Mouse (Mus musculus) kidney, embryonic 14.5 days (tissue): ENCODE measurements at regions not wholly inside any gene's neighbourhood (a gene's known extent, or its start where the extent isn't known, plus 50 kb on each side); places are given as distances from the start of the nearest gene placed in this dataset.

Experiments used
- ATAC-seq: fragments of 200-750 bp; cut with Nextera tagmentation; 2 replicates; pipeline ENCODE4 v1.8.0; 2017; ENCODE audit warnings: moderate number of reproducible peaks, mild to moderate bottlenecking, moderate TSS enrichment, moderate library complexity; ENCODE audit not compliant: low FRiP score, low TSS enrichment
- H3K27ac ChIP-seq: fragments of 300-500 bp; sonication (generic); 2 replicates; pipeline ENCODE4 v1.5.1; 2014; ENCODE audit warnings: low read depth, mild to moderate bottlenecking, low read length, moderate library complexity, mixed read lengths
- H3K27me3 ChIP-seq: fragments of 300-500 bp; sonication (generic); 2 replicates; pipeline ENCODE4 v1.6.1; 2014; ENCODE audit warnings: mild to moderate bottlenecking, low read length; ENCODE audit not compliant: control insufficient read depth, insufficient read depth
- H3K36me3 ChIP-seq: fragments of 300-500 bp; sonication (generic); 2 replicates; pipeline ENCODE4 v1.6.1; 2014; ENCODE audit warnings: low read length, mixed read lengths; ENCODE audit not compliant: control insufficient read depth, insufficient read depth
- H3K4me1 ChIP-seq: fragments of 300-500 bp; sonication (generic); 2 replicates; pipeline ENCODE4 v1.6.1; 2014; ENCODE audit warnings: low read length, mixed read lengths; ENCODE audit not compliant: control insufficient read depth, insufficient read depth
- H3K4me2 ChIP-seq: fragments of 300-500 bp; sonication (generic); replicated peaks from 2 replicates; pipeline ENCODE4 v1.6.1; 2014; ENCODE audit warnings: low read depth, mild to moderate bottlenecking, low read length
- H3K4me3 ChIP-seq: fragments of 300-500 bp; sonication (generic); 2 replicates; pipeline ENCODE4 v1.5.1; 2014; ENCODE audit warnings: mild to moderate bottlenecking, low read length
- H3K9ac ChIP-seq: fragments of 300-500 bp; sonication (generic); 2 replicates; pipeline ENCODE4 v1.6.1; 2014; ENCODE audit warnings: low read depth, mild to moderate bottlenecking, low read length, moderate library complexity
- H3K9me3 ChIP-seq: fragments of 300-500 bp; sonication (generic); 2 replicates; pipeline ENCODE4 v1.6.1; 2016; ENCODE audit warnings: low read length; ENCODE audit not compliant: control insufficient read depth
- WGBS: fragments of 180-500 bp; shearing (Covaris S2); extraction: QIAGEN DNeasy Blood & Tissue Kit; methylation state at CpG from one replicate; pipeline ENCODE4 v1.1.7; 2014; 5-methylcytosine and 5-hydroxymethylcytosine counted together

DNA sequence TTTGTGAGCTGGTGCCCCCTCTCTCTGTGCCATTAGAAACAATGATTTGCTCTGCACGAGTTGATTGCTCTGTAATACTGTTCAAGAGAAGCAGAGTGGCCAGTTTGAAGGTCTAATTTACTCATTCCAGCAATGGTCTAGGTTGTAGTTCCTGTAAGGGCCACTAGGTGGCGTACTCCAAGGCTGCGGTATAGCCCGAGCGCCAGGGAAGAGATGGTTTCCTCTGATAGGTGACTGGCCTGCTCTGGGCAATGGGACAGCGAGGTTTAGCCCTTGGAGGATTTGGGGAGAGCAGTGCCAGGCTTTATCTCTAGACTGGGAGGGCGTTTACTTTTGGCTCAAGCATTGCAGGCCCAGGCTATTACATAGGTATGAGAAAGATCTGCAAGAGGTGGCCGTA is 76.8 kb upstream of the Mki67 start:
- ATAC-seq = no peak
- H3K36me3 ChIP-seq = no peaks in the 10 kb centered on the region
- no peaks in the 10 kb centered on the region for H3K27me3 ChIP-seq
- 42% methylated on average over 8 of the region's 8 CpGs for WGBS
- H3K4me2 ChIP-seq = no peak overlapping the region
- H3K9me3 ChIP-seq = no peaks in the 10 kb centered on the region
- H3K4me3 ChIP-seq = no peak overlapping the region
- no peak overlapping the region for H3K9ac ChIP-seq
- H3K27ac ChIP-seq = no peak overlapping the region
- no peaks in the 10 kb centered on the region for H3K4me1 ChIP-seq

- no peaks in the 10 kb centered on the region for H3K36me3 ChIP-seq
- WGBS = 49% methylated on average over 7 of the region's 7 CpGs
- no peaks in the 10 kb centered on the region for H3K27me3 ChIP-seq
- H3K9ac ChIP-seq = no peak overlapping the region
- H3K4me1 ChIP-seq = no peaks in the 10 kb centered on the region
- no peak overlapping the region for H3K4me2 ChIP-seq
- no peaks in the 10 kb centered on the region for H3K9me3 ChIP-seq
- no peak for ATAC-seq
- no peak overlapping the region for H3K4me3 ChIP-seq
- no peak overlapping the region for H3K27ac ChIP-seq
These were observed 78.1 kb upstream of the Mki67 start for GRCm38 (mm10) chr7:135794238-135794637.

GRCm38 (mm10) chr7:135794679-135795078 is 78.5 kb upstream of the Mki67 start:
- H3K9me3 ChIP-seq = no peaks in the 10 kb centered on the region
- no peak overlapping the region for H3K9ac ChIP-seq
- H3K4me3 ChIP-seq = no peak overlapping the region
- no peak overlapping the region for H3K27ac ChIP-seq
- no peaks in the 10 kb centered on the region for H3K27me3 ChIP-seq
- no peak for ATAC-seq
- no peaks in the 10 kb centered on the region for H3K4me1 ChIP-seq
- WGBS = 72% methylated on average over 2 of the region's 2 CpGs
- no peaks in the 10 kb centered on the region for H3K36me3 ChIP-seq
- H3K4me2 ChIP-seq = no peak overlapping the region

DNA sequence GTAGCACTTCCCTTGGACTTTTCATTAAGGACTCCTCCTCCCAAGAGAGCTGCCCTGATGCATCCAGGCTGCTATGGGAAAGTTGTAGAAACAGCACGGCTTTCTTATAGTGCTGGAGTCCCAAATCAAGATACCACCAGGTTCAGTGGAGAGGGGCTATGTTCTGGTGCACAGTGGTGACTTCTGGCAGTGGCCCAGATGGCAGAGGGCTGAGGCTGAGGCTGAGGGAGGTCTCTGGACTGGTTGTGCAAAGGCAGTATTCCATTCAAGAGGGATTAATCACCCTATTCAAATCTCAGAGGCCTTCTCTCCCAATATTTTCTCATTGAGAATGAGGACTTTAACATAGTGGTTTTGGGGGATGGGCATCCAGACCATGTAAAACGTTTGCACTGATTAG is 82.3 kb upstream of the Mki67 start:
- no peaks in the 10 kb centered on the region for H3K36me3 ChIP-seq
- 62% methylated on average over 2 of the region's 2 CpGs for WGBS

GRCm38 (mm10) chr7:135802598-135803121 is 86.5 kb upstream of the Mki67 start:
- no peak for ATAC-seq
- Histone ChIP-seq H3K4me2 (no peak overlapping the region), H3K9me3 (no peaks in the 10 kb centered on the region), H3K36me3 (no peaks in the 10 kb centered on the region), H3K9ac (no peak overlapping the region), H3K27ac (no peak overlapping the region), H3K27me3 (no peaks in the 10 kb centered on the region), H3K4me1 (no peaks in the 10 kb centered on the region), H3K4me3 (no peak overlapping the region)
- WGBS = 84% methylated on average over 15 of the region's 15 CpGs

More for the DNA sequence above, 82.3 kb upstream of the Mki67 start:
- Histone ChIP-seq H3K4me3 (no peak overlapping the region), H3K9ac (no peak overlapping the region), H3K27ac (no peak overlapping the region), H3K27me3 (no peaks in the 10 kb centered on the region), H3K9me3 (no peaks in the 10 kb centered on the region), H3K4me2 (no peak overlapping the region), H3K4me1 (no peaks in the 10 kb centered on the region)
- no peak for ATAC-seq

DNA sequence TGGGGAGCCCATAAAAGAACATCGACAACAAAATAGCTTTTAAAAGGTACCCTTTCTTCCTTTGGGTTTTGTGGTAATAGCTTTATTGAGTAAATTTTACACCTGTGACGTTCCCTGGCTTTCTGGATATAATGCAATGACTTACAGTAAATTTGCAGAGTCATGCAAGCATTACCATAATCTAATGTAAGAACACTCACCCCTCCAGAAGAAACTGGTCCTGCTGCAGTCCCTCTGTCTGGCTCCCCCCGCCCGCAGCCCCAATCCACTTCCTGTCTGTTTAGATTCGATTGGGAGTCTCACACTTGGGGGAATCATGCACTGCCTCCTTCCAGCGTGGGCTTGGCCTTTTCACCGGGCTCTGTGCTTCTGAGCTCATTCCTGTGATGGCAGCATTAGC is 88.6 kb upstream of the Mki67 start:
- Histone ChIP-seq H3K9me3 (no peaks in the 10 kb centered on the region), H3K36me3 (no peaks in the 10 kb centered on the region), H3K4me3 (no peak overlapping the region), H3K4me1 (peaks cover 2% of the 10 kb centered on the region), H3K4me2 (no peak overlapping the region), H3K27me3 (no peaks in the 10 kb centered on the region), H3K9ac (no peak overlapping the region), H3K27ac (no peak overlapping the region)
- WGBS = 44% methylated on average over 7 of the region's 7 CpGs
- no peak for ATAC-seq

DNA sequence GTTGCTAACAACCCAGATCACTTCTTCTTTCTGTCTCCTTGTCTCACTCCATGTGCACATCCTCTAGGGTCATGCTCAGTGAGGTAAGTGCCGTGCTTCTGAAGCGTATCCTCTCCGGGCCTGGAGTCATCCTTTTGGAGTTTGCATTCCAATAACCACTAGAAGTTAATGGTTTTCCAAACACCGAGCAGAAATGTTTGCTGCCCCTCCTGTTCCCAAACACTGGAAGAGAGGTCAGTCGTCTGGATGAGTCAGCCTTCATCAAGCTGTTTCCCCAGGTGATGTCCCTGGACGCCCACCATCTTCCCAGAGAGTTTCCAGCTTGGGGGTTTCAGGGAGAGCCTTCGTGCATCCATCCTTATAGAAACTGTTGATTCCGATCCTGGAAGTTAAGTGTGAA is 90.0 kb upstream of the Mki67 start:
- Histone ChIP-seq H3K9ac (no peak overlapping the region), H3K36me3 (no peaks in the 10 kb centered on the region), H3K4me2 (no peak overlapping the region), H3K27ac (no peak overlapping the region), H3K4me1 (peaks cover 7% of the 10 kb centered on the region), H3K27me3 (no peaks in the 10 kb centered on the region), H3K4me3 (no peak overlapping the region), H3K9me3 (no peaks in the 10 kb centered on the region)
- 55% methylated on average over 8 of the region's 8 CpGs for WGBS
- no peak for ATAC-seq

DNA sequence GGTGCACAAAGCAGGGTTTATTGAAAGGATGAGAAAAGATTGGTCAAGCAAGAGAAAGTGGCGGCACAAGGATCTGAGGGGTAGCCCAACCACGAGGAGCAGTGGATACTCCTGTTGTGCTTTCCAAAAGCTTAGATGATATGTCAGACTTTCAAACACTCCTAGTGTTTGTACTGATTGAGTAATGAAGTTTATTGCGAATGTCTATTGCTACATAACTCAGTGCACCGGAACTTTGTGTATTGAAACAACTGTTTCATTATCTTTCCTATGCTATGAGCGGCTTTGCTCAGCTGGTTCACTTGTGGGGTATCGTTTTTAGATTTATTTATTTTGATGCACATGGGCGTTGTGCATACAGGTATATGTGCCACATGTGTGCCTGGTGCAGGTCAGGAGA is 90.5 kb upstream of the Mki67 start:
- Histone ChIP-seq H3K4me2 (no peak overlapping the region), H3K36me3 (no peaks in the 10 kb centered on the region), H3K4me3 (no peak overlapping the region), H3K4me1 (peaks cover 13% of the 10 kb centered on the region), H3K27ac (no peak overlapping the region), H3K27me3 (no peaks in the 10 kb centered on the region), H3K9me3 (no peaks in the 10 kb centered on the region), H3K9ac (no peak overlapping the region)
- no peak for ATAC-seq
- WGBS = 95% methylated on average over 7 of the region's 7 CpGs

DNA sequence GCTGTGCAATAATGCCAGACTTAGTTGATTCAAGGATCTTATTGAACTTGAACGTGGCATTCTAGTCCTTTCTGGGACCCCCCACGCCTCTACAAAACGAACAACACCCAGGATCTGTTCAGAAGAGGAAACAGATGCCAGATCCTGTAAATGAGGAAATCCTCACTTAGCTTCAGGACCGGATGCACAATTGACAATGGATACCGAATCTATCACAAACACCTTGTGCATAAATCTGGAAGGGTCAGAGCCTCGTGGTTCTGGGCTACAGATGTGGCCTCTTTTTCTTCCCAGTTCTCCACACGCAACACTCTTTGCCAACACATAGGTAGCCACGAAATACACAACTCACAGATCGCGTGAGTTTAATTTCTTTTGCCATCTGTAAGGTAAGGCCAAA is 93.0 kb upstream of the Mki67 start:
- H3K4me3 ChIP-seq = no peak overlapping the region
- no peaks in the 10 kb centered on the region for H3K27me3 ChIP-seq
- 81% methylated on average over 10 of the region's 10 CpGs for WGBS
- H3K9ac ChIP-seq = no peak overlapping the region
- ATAC-seq = no peak
- no peak overlapping the region for H3K27ac ChIP-seq
- H3K4me2 ChIP-seq = no peak overlapping the region
- H3K36me3 ChIP-seq = no peaks in the 10 kb centered on the region
- H3K9me3 ChIP-seq = no peaks in the 10 kb centered on the region
- peaks cover 13% of the 10 kb centered on the region for H3K4me1 ChIP-seq
